Mouse (Mus musculus): Measurements from ENCODE around the gene Cracr2b.

Cracr2b gene

DNA sequence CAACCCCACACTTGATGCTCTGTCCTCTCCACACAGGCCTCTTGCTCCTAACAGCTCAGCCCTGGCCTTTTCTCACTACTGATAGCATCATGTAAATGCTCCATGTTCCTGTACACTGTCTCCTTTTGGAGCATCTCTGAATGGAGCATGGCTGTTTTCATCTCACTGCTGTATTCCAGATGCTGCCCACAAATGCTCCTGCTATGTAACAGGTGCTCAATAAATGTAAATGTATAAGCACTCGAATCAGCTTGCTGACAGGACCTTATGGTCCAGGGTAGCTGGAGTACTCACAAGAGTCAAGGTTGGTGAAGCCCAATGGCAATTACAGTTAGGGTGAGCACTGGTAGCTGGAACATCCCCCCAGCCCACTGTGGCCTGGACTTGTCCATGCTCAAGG lies 10.3 kb downstream of the Cracr2b start:
- no peak for DNase-seq

- DNase-seq: no peak
Measured at GRCm38 (mm10) chr7:141472226-141472625, 11.3 kb downstream of the Cracr2b start.

GRCm38 (mm10) chr7:141472763-141473162 lies 11.9 kb downstream of the Cracr2b start:
- no peak for DNase-seq

DNA sequence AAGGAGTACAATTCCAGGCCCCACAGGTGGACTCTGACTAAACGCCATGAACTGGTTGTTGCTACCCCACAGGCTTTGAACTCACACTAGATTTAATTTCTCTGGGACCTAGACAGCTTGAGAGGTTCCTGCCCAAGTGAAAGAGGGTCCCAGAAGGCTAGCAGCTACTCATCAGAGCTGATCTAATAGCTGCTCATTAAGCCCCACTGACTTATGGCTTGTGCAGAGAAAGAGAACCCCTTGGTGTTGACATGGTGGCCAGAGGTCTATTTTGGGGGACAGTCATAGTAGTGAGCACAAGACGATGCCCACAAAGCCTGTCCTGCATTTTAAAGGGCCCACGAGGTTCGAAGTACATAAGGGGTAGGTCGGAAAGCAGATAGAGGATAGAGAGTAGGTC lies 13.3 kb downstream of the Cracr2b start:
- DNase-seq: no peak

GRCm38 (mm10) chr7:141475011-141475804 lies 14.3 kb downstream of the Cracr2b start, which contains the start of the genes Polr2l and Tspan4:
Gene Polr2l (minus strand): TSS chr7:141475132.
Gene Tspan4 (plus strand): TSS chr7:141475240.
- DNase-seq: peak; percentile 66 to 74

GRCm38 (mm10) chr7:141475805-141476158 lies 14.9 kb downstream of the Cracr2b start:
- no peak for DNase-seq

GRCm38 (mm10) chr7:141476226-141476980 lies 15.5 kb downstream of the Cracr2b start:
- DNase-seq: peak in 1 of 2 experiments; percentile 37

GRCm38 (mm10) chr7:141476981-141477370 lies 16.1 kb downstream of the Cracr2b start:
- no peak for DNase-seq

- no peak for DNase-seq
Measured at GRCm38 (mm10) chr7:141477578-141478269, 16.8 kb downstream of the Cracr2b start.

- DNase-seq: no peak
Measured at GRCm38 (mm10) chr7:141478270-141478748, 17.4 kb downstream of the Cracr2b start.

- peak; percentile 48 to 60 for DNase-seq
Measured at GRCm38 (mm10) chr7:141480842-141481497, 20.1 kb downstream of the Cracr2b start.

GRCm38 (mm10) chr7:141481498-141482401 lies 20.9 kb downstream of the Cracr2b start:
- DNase-seq: no peak

DNA sequence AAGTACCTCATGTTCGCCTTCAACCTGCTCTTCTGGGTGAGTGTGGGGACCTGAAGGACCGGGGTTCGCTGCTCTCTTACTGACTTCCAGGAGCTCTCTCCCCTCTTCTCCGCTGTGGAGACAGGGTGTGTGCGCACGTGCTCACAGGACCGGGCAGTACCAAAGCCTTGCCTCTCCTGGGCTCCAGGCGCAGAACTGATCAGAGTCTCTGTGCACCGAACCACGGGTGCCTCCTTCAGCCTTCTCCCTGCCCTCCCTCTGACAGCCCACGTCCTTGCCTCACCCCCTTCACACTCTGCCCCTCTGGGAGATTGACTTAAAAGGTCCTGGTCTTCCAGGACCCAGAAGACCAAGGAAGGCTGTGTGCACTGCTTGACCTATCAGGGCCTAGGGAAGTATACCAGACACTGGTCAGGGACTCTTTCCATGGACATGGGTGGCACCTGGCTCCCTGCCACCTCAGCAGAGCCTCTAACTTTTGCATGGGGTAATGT lies 21.7 kb downstream of the Cracr2b start:
- no peak for DNase-seq

- no peak for DNase-seq
Measured at GRCm38 (mm10) chr7:141483114-141483653, 22.3 kb downstream of the Cracr2b start.

DNA sequence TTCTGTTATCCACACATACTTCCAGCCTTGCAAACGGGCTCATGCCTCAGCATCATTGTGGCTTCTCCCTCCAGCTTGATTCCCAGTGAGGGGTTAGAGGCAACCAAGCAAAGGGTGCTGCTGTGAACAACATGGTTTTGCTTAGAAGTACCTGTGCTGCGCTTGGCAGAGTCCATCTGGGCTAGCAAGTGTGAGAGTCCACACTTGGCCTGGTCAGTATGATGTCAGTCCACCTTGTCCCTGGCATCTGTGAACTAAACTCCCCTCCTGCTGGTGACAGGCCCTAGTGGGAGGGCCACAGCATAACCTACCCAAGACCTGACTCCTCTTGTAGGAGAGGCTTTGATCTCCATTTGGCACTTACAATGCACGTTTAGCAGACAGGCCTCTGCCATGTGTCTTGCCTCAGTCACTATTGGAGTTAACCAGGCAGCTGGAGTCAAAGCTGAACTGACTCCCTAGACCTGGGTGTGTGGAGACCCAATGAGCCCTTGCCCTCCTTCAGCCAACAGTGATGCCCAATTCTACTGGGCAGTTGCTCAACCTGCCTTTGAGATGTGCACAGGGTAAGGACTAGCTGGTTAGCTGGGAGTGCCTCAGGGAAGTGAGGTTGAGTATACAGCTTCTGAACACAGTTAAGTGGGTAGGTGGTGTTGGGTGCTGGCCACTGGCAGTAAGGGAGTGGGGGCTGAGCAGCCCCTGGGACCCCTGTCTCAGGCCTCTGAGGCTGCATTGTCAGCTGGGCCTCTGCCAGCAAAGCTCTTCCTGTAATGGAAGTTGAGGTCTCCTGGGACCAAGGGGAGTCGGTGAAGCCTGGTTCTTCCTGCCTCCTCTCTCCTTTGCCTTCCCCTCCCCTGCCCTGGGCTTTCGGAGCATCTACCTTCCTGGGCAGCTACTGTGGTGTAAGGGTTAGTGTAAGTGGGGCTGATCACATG lies 23.6 kb downstream of the Cracr2b start:
- no peak for DNase-seq

DNA sequence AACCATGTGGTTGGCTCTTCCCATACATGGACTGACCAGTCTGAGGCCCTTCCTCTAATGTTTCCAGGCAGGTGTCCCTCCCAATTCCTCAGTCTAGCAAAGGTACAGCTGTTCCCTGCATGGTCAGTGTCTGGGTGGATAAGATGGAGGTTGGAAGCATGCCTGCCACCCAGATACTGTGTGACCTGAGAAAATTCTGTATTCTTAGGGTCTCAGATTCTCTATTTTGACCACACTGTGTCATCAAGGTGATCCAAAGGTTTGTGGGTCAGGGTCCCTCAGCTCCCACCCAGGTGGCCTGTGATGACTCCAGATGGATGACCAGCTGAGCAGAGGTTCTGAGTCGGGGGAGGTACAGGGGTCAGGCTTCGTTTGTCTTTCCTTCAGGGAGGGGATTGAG lies 24.3 kb downstream of the Cracr2b start:
- no peak for DNase-seq

DNA sequence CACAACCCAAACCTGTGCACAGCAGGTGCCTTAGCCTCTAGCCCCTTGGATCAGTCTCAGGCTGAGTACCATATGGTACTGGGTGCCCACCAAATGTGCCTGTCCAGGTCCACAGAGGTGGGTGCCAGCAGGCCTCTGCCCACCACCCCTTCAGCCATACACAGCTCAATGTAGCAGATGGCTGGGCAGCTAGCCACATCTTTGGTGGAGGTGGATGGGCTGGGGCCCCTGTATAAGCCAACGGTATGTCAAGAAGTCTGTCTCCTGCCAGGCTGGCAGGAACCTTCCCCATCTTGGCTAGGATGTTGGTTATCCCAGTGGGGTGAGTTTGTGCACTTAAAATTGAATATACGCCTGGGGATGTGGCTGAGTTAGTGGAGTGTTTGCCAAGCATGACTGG lies 24.7 kb downstream of the Cracr2b start:
- DNase-seq: no peak

DNA sequence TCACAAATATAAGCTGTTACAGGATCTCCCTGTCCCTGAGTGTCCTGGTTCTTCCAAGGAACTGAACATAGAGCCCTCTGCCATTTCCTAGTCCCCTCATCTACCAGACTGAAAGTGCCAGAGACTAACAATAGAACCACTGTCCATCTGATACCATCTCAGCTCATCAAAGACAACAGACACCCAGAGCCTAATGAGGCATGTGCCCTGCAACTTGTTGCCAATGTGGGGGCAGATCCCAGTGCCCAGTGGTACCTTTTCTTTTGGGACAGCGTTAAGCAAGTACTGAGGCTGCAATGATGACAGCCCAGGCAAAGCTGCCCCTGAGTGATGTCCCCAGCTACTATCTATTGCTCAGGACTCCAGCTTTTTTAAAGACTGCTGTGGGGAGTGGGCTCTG lies 25.3 kb downstream of the Cracr2b start:
- DNase-seq: no peak

GRCm38 (mm10) chr7:141487141-141487540 lies 26.2 kb downstream of the Cracr2b start:
- no peak for DNase-seq

GRCm38 (mm10) chr7:141491151-141491550 lies 30.3 kb downstream of the Cracr2b start:
- DNase-seq: no peak
